Mouse (Mus musculus) kidney, adult 8-10 months (tissue): Measurements from ENCODE around the gene Cd7.
A peak's percentile ranks its signal among the peaks of the same experiment; 100 is the strongest.
"Not testable (repeated sequence)": the region's sequence is repeated elsewhere in the genome, so short reads cannot be mapped to it uniquely, and the experiment has no call there.

Experiments used
- DNase-seq, 2 experiments: peaks; one replicate each; pipeline ENCODE4 v3.0.0; 2022

Cd7 gene

GRCm38 (mm10) chr11:121039302-121039701, at the start of gene Cd7:
Gene Cd7, minus strand, starts transcription at chr11:121039418.
- no peak for DNase-seq

GRCm38 (mm10) chr11:121088997-121089396, 49.8 kb upstream of the Cd7 start:
- DNase-seq: no peak

- no peak for DNase-seq
These were observed 47.1 kb upstream of the Cd7 start for GRCm38 (mm10) chr11:121086296-121086695.

- no peak for DNase-seq
These were observed 46.0 kb upstream of the Cd7 start for GRCm38 (mm10) chr11:121085181-121085580.

GRCm38 (mm10) chr11:121082857-121083500, 43.8 kb upstream of the Cd7 start:
- no peak for DNase-seq

GRCm38 (mm10) chr11:121082250-121082649, 43.0 kb upstream of the Cd7 start:
- no peak for DNase-seq

- no peak for DNase-seq
These were observed 41.9 kb upstream of the Cd7 start, which contains the start of gene Sectm1a for GRCm38 (mm10) chr11:121081120-121081519. Gene Sectm1a, minus strand, starts transcription at chr11:121081220.

GRCm38 (mm10) chr11:121080330-121080729, 41.1 kb upstream of the Cd7 start:
- no peak for DNase-seq

- no peak for DNase-seq
These were observed 36.4 kb upstream of the Cd7 start for GRCm38 (mm10) chr11:121075655-121076054.

- DNase-seq: not testable (repeated sequence)
These were observed 30.4 kb upstream of the Cd7 start for GRCm38 (mm10) chr11:121069662-121070061.

GRCm38 (mm10) chr11:121067895-121068294, 28.7 kb upstream of the Cd7 start:
- DNase-seq: peak in 1 of 2 experiments; percentile 47

GRCm38 (mm10) chr11:121064197-121064596, 25.0 kb upstream of the Cd7 start:
- no peak for DNase-seq

- peak; percentile 53 to 68 for DNase-seq
These were observed 24.2 kb upstream of the Cd7 start, which contains the start of gene Sectm1b for GRCm38 (mm10) chr11:121063379-121063778. Gene Sectm1b, minus strand, starts transcription at chr11:121063569.

- no peak for DNase-seq
These were observed 22.4 kb upstream of the Cd7 start for GRCm38 (mm10) chr11:121061615-121062014.

- DNase-seq: not testable (repeated sequence)
These were observed 21.3 kb upstream of the Cd7 start for GRCm38 (mm10) chr11:121060401-121061067.

GRCm38 (mm10) chr11:121059471-121059870, 20.3 kb upstream of the Cd7 start:
- DNase-seq: no peak

GRCm38 (mm10) chr11:121058956-121059355, 19.7 kb upstream of the Cd7 start:
- DNase-seq: peak; percentile 69 to 77

GRCm38 (mm10) chr11:121058122-121058521, 18.9 kb upstream of the Cd7 start:
- DNase-seq: peak; percentile 91 to 95

GRCm38 (mm10) chr11:121056536-121057236, 17.5 kb upstream of the Cd7 start:
- DNase-seq: peak; percentile 82 to 84

- peak; percentile 81 to 92 for DNase-seq
These were observed 14.3 kb upstream of the Cd7 start for GRCm38 (mm10) chr11:121053536-121053935.

- DNase-seq: peak; percentile 70 to 75
These were observed 13.2 kb upstream of the Cd7 start for GRCm38 (mm10) chr11:121052387-121052786.

GRCm38 (mm10) chr11:121051793-121052192, 12.6 kb upstream of the Cd7 start:
- no peak for DNase-seq

- no peak for DNase-seq
These were observed 10.6 kb upstream of the Cd7 start for GRCm38 (mm10) chr11:121049840-121050239.
